Mouse (Mus musculus) layer of hippocampus, postnatal 25 days (tissue): ENCODE results near the gene Mycbpap. TPM values are rescaled to one million over a fixed set of nuclear protein-coding genes. Genes with fewer than 3 reads are reported as not detected.

ENCODE experiments used
- DNase-seq, 2 experiments: peaks; one replicate each; pipeline ENCODE4 v3.0.0; 2022; ENCODE audit warnings: mixed read lengths in 2 of 2, low spot score in 1 of 2; ENCODE audit errors: extremely low spot score in 1 of 2
- total RNA-seq, 2 experiments: library from RNA; stranded (reverse); gene quantifications; 2 replicates each; pipeline ENCODE4 v1.2.3; 2021

Gene Mycbpap
- total RNA-seq, 2 experiments from 2014 or later = 3.0 to 3.9 TPM

GRCm38 (mm10) chr11:94483436-94483835 lies 38.1 kb downstream of the Mycbpap start:
- no peak for DNase-seq

DNA sequence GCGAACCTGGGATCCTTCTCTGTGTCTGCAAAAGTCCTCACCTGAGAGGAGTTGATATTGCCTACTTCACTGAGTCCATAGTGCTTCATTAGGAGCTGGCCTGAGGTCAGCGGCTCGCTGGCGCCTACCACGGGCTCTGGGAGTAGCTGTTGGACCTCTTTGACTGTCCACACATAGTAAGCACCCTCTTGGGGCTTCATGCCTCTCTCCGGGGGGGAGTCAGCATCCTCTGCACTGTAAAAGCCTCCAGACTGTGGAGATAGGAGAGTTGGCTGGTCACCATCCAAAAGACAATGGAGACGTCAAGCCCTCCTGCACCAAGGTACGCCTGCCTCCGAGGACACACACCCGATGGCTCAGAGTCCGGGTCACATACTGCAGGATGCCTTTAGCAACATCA lies 38.8 kb downstream of the Mycbpap start:
- no peak for DNase-seq

- DNase-seq = no peak
Measured at GRCm38 (mm10) chr11:94481963-94482362, 39.6 kb downstream of the Mycbpap start.

GRCm38 (mm10) chr11:94480382-94480781 lies 41.2 kb downstream of the Mycbpap start:
- no peak for DNase-seq

- no peak for DNase-seq
Measured at GRCm38 (mm10) chr11:94477651-94478050, 43.9 kb downstream of the Mycbpap start.

- DNase-seq = no peak
Measured at GRCm38 (mm10) chr11:94475722-94476121, 45.8 kb downstream of the Mycbpap start.

DNA sequence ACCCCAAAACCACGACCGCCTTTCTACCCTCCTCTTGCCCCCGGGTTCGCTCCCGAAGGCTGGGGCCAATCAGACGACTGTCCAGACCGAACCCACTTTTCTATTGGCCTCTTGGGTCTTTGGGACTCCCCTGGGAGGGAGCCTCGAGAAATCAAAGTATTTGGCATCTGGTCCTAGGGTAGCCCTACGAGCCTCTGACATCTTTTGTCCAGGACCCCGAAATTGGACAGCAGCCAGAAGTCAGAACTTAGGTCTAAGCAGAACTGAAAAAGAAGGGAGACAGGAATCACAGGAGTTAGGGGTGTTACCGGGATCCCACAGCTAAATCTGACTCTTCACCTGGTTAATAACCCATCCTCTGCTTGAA lies 47.0 kb downstream of the Mycbpap start:
- no peak for DNase-seq

DNA sequence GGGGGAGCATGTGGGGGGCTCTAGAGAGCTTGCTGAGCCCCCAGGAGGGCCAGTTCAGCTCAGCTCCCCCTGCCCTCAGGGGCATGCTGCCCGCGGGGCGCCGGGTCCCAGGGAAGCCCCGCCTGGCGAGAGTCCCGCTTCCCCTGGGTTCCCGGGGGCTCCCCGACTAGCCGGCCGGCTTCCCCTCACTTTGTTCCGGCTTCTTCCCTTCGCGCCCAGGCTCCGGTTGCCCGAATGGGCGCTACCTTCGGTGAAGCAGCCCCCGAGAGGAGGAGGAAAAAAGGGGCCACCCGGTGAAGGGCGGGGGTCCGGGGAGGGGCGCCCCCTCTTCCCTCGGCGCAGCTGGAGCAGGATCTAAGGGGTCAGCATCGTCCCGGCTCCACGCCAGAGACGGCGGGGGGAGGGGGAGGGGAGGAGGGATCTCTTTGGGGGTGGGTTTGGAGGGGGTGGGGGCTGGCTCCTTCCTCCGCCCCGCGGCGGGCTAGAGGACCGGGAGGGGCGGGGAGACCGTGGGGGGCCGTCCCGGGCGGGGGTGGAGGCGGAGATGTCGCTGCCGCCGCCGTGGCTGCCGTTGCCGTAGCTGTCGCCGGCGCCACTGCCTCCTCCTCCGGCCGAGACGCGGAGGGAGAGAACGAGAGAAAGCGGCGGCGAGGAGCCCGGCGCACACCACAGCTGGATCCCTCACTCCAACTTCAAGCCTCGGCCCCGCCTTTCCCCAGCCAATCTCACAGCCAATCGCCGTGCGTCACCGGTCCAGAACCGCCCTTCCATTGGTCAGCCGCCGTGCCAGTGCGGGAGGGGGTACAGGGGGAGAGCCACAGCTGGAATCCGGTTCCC lies 47.6 kb downstream of the Mycbpap start, which contains the start of gene Cacna1g:
Cacna1g (minus strand) TSS at position 492 of the 837 bp plus-strand sequence.
- peak; percentile 73 to 76 for DNase-seq

- DNase-seq = no peak
Measured at GRCm38 (mm10) chr11:94472916-94473706, 48.4 kb downstream of the Mycbpap start.

GRCm38 (mm10) chr11:94472585-94472915 lies 49.0 kb downstream of the Mycbpap start:
- DNase-seq = no peak

DNA sequence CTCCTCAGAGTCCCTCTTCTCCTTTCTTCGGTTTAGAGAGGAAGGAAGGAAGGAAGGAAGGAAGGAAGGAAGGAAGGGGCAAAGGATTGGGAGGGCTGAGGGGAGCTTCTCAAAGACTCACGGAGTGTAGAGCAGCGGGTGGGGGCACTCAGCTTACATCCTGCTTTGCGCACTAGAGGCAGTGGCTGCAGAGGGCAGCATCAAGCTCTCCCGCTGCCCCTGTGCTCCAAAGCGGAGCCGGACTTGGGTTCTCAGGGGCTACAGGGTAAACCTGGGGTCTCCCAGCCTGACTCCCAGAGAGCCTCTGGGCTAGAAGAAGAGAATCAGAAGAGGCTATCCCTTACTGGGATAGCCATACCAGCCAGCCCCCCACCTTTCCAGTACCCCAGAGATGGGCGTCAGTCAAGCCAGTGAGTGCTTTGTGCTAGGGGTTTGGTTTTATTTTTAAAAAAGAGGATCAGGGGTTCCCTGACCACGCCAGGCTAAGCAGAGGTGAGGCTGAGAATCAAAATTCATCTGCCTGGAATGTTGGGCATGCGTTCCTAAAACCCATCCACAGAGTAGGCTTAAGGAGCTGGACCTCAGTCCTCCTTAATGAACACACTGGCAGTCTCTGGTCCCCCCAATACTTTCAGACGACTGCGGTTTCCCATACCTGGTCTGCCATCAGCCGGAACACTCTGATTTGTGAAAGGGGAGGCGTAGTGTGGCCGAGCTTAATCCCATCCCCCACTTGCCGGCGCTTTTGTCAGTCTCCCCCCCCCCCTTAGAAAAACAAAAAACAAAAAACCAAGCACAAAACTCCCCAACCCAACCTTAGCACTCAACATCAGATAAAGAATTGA lies 49.6 kb downstream of the Mycbpap start:
- DNase-seq = no peak

DNA sequence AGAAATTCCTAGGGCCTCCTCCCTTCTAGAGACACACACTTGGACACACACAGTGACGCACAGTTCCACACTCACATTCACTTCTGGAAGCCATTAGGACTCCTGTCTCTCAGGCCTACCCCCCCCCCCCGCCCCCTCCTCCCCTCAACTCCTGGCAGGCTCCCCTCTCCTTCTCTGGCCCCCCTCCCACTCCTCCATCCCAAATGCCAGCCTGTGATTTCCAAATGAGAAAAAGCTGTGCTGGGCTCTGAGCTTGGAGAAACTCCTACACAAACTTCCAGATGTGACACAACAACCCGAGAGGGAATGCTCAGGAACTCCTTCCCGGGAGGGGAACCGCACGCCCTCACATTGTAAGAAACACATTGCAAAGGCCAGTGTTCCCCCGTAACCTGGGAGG lies 51.2 kb downstream of the Mycbpap start:
- no peak for DNase-seq

GRCm38 (mm10) chr11:94469136-94470064 lies 52.1 kb downstream of the Mycbpap start:
- no peak for DNase-seq

- DNase-seq = peak; percentile 45 to 47
Measured at GRCm38 (mm10) chr11:94468582-94469064, 52.9 kb downstream of the Mycbpap start.

DNA sequence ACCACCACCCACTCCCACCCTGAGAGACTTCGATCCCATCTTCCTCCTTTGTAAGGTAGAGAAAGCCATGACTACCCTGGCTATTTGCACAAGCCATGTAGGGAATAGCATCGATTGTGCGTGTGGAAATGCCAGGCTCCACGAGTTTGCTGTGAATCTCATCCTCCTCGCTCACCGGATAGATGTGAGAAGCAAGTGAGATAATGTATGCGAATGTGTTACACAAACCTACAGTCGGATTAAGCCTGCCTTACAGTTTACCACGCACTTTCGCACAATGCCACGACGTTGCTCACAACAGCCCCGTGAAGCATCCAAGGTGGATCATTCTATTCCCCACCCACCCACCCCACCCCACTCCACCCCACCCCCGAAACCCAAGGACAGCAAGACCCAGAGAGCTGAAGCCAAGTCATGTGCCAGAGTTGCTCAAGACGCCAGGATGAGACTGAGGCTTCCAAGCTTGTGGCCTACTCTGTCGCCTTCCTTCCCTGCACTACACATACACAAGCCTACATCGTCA lies 55.1 kb downstream of the Mycbpap start:
- DNase-seq = no peak

DNA sequence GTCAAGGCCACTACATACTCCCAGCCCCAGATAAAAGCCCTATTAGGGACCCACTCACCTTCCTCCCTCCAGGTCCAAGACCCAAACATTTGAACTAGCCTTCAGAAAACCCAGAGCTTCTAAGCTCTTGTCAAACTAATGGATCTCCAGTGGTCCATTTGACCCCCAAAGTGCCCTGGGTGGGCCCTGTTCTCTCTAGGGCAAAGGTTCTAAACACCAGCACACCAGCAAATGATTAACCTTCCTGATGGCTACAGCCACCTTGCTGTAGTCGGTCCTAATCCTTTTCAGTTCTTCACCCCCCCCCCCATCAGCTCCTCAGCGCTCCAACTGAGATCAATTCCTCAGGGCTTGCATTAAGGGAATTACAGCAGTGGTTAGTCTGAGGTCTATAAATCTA lies 57.4 kb downstream of the Mycbpap start:
- no peak for DNase-seq

- DNase-seq = no peak
Measured at GRCm38 (mm10) chr11:94461856-94462255, 59.7 kb downstream of the Mycbpap start.

GRCm38 (mm10) chr11:94457001-94457400 lies 64.5 kb downstream of the Mycbpap start:
- DNase-seq = no peak

- no peak for DNase-seq
Measured at GRCm38 (mm10) chr11:94456347-94456746, 65.2 kb downstream of the Mycbpap start.
